Mouse (Mus musculus): ENCODE results near the gene Plekha7.

- TF ChIP-seq CTCF (IDR thresholded peaks at IDR 0.05; ENCODE audit: control insufficient read depth, insufficient read depth, low read length) (no peak), POLR2A (IDR thresholded peaks at IDR 0.05; ENCODE audit: borderline replicate concordance, control insufficient read depth, low read depth, low read length) (no peak)
Measured at GRCm38 (mm10) chr7:116254660-116255059, 53.5 kb downstream of the Plekha7 start.

Data from bone marrow, adult 2 months (tissue).